Mouse (Mus musculus) gastrocnemius, postnatal 36 days (tissue): Measurements from ENCODE around the gene Rnf222. TPM values are rescaled to one million over a fixed set of nuclear protein-coding genes. Genes with fewer than 3 reads are reported as not detected.

Source experiments
- DNase-seq, 2 experiments: peaks; one replicate each; pipeline ENCODE4 v3.0.0; 2022
- intact Hi-C: fragments of 180-260 bp; cut with DNase I; formaldehyde crosslinking; loops from one replicate; pipeline ENCODE4 v1.15.1; 2025
- long read RNA-seq, 2 experiments: library from polyadenylated mRNA; stranded (forward); transcript quantifications; one replicate each; pipeline ENCODE4 v2.0.0; 2021
- total RNA-seq, 2 experiments: library from RNA; stranded (reverse); gene quantifications; 2 replicates each; pipeline ENCODE4 v1.2.3; 2021

Gene Rnf222
- not detected for total RNA-seq
- long read RNA-seq, experiment 1 = 0 reads
- long read RNA-seq, experiment 2 = 0 reads

- intact Hi-C loops = no loop called here
These were observed at the start of gene Rnf222 for GRCm38 (mm10) chr11:68888253-68888652. Rnf222 (plus strand) TSS chr11:68888553.

DNA sequence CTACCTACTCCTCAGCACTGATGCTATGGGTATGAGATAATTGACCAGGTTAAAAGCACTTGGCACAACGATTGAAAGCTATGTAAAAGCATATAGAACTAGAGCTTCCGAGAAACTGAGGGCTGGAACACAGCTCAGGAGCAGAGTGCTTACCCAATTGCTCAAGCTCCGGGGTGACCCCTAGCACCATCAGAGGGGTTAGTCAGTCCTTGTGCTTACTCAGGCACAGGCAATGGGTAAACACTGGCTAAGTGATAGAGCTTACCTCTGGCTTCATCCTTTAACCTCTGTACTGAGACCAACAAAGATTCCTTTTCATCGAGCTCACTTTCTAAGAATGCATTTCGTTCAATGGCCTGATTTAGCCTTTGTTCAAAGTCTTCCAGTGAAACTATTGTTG is 48.7 kb upstream of the Rnf222 start:
- no peak for DNase-seq
- intact Hi-C loops = loop anchor here (5.0 kb wide), 1 partner anchor 33 kb away; the partner anchor contains the start of gene Ndel1

More at GRCm38 (mm10) chr11:68888253-68888652, at the start of gene Rnf222:
- DNase-seq = no peak

DNA sequence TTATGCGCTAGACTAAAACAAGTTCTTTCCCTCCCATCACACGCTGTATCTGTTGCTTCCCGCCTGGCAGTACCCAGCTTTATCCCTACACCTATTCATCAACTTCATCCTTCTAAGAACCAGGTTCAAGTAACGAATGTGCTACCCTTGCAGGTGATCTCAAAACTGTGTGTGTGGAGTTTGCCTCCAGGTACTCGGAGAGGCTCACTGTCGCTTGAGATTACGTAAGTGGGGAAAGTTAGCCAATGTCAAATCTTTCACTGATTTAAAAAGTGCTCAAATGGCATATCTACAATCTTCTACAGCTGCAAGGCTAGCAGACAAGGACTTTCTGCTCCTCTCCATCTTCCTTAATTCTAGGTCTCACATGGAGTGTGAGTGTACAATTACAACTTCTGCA is 37.5 kb upstream of the Rnf222 start:
- intact Hi-C loops = no loop called here
- DNase-seq = no peak

- DNase-seq = no peak
- intact Hi-C loops = no loop called here
These were observed 36.5 kb upstream of the Rnf222 start for GRCm38 (mm10) chr11:68851644-68852485.

DNA sequence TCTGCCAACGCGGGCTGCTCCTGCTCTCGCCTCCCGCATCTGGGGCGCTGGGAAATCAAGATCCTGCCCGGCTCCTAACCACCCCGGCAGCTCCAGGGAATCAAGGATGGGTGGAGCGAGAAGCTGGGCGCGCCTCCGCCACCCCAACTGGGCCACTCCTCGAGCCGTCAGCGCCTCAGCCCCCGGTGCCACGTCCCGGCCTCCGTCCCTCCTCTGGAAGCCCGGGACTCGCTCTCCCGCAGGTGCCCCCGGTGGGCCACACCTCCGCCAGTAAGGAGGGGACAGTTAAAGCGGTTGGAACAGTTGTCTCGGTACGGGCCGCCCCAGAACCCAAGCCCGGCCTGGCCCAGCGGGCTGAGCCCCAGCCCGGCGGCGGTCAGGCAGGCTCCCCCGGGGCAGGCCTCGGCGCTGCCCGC is 35.9 kb upstream of the Rnf222 start:
- intact Hi-C loops = no loop called here
- DNase-seq = peak; percentile 65 to 75

DNA sequence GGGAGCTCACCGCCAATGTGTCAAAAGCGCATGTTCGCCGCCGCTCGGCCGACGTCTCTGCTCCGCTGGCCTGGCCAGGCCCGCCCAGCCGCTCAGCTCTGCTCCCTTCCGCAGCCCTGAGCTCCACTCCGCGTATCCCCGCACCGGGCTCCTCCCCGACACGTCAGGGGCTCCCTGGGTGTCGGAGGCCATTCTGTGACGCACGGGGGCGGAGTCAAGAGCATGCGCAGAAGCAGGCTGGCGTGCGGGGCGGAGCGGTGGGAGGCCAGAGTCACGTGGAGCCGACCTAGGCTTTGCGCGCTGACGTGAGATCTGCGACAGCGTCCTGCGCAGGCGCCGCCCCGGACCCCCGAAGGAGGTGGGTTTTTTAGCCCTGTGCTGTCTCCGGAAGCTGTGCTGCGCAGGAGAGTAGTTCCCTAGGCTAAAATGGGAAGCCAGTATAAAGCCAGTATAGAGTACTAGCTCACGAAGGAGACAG is 35.4 kb upstream of the Rnf222 start:
- intact Hi-C loops = no loop called here
- peak; percentile 99 to 100 for DNase-seq

DNA sequence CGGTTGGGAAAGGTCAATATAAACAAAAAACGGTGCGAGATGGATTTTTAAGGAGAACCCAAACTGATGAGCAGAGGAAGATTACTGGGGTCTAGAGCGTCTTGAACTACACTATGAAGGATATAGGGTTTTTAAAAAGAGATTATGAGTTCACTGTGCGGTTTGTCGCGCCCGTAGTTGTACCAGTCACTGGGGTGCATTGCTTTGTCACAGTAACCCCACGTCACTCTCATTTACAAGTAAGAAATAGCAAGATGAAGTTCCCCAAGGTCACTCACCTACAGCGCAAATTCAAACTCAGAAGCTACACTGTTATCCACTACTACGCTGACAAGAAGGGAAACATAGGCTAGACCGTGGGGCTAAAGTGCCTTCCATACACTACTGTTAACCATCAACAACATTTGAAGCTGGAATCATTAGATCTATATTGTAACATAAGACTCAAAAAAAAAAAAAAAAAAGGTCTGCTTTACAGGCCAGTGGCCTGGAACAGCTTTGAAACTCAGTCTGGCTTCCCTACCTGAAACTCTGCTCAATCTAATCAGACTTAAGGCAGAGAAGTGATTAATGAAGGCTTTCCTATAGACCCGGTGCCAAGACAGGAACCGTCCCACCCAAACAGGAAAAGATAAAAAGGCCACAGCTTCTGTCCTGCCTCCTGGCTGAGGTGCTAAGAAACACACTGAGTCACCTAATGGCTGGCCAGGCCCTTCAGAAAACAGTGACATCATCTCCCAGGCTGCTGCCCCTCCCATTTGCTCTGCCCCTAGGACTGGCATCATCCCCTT is 34.5 kb upstream of the Rnf222 start:
- DNase-seq = no peak
- intact Hi-C loops = no loop called here

DNA sequence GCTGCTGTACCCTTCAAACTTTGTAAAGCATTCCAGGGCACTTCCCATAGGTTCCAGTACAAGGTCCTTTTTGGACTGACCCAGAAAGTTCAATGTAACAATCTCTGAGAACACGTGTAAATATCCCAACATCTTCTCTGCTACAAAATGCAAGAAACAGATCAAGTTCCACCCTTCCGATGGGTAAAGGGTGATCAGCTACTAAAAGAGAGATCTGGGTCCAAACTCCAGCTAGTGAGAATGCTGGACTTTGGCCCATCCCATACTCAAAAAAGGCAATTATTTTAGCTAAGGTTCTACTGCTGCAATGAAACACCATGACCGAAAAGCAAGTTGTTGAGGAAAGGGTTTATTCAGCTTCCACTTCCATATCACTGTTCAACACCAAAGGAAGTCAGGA is 33.7 kb upstream of the Rnf222 start:
- intact Hi-C loops = no loop called here
- no peak for DNase-seq

GRCm38 (mm10) chr11:68857329-68857728 is 31.0 kb upstream of the Rnf222 start:
- intact Hi-C loops = no loop called here

DNA sequence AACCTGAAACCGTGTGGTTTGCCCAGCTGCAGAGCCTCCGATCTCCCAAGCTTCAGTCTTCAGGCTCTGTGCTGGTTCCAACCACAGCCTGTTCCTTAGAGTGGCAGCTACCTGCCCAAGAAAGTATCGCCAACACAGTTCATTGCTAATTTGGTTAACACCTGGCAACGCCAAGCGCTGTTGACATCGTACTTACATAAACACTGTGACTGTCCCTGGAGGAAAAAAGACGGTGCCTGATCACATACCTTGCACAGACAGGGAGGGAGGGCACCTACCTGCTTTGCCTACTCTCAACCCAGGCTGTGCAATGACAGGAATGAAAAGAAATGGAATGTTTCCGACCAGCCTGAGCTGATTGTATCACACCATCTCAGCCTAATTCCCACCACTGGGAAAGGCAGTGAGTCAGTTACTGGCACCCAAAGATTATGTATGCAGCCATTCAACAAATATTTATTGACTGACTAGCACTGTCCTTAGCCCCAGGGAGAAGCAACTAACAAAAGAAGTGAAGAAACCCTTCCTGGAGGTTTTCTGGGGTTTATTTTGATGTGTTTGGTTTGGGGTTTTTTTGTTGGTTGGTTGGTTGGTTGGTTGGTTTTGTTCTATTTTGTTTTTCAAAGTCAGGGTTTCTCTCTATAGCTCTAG is 28.3 kb upstream of the Rnf222 start:
- DNase-seq = no peak
- intact Hi-C loops = no loop called here

More at GRCm38 (mm10) chr11:68857329-68857728, 31.0 kb upstream of the Rnf222 start:
- no peak for DNase-seq

DNA sequence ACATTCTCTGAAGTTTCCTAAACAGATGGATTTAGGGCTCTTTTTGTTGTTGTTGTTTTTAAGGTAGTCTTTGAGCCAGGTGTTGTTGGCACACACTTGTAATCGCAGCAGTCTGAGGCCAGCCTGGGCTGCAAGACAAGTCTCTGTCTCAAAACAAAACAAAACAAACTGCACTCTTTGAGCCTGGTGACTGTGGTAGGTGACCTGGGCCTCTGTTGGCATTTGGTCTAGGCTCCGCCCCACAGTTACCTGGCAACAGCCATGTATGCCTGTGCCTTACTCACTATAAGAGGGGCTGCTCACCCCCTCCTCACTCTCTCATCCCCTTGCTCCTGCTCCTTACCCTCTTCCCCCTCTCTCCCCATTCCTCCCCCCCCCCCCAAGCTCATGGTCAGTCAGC is 26.1 kb upstream of the Rnf222 start:
- intact Hi-C loops = no loop called here

GRCm38 (mm10) chr11:68863631-68864091 is 24.7 kb upstream of the Rnf222 start:
- intact Hi-C loops = no loop called here
- no peak for DNase-seq

More for the DNA sequence above, 26.1 kb upstream of the Rnf222 start:
- DNase-seq = no peak

GRCm38 (mm10) chr11:68864544-68865189 is 23.7 kb upstream of the Rnf222 start:
- intact Hi-C loops = no loop called here
- peak; percentile 57 to 83 for DNase-seq

- intact Hi-C loops = loop anchor here (5.0 kb wide), 3 partner anchors 34 to 304 kb away; no protein-coding TSS in a partner anchor
- no peak for DNase-seq
These were observed 17.1 kb upstream of the Rnf222 start for GRCm38 (mm10) chr11:68871277-68871676.

DNA sequence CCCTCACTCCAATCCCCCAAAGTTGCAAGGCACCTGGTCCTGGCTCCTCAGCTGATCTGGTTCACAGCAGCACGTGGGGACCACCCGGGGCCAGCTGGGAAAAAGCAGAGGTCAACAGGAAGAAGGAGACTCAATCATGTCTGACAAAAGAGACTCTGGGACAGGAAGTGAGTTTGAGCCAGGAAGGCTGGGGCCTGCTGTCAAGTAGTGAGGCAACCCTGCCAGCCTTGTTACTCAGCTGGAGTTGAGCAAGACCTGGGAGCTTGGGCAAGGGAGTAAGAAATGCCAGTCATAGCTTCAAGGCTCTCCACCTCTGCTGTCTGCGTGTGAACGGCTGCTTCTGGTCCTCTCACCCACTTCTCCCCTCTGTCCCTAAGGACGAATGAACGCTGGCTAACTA is 16.6 kb upstream of the Rnf222 start, which contains the start of gene Ndel1:
Gene Ndel1 (minus strand): TSS at position 111 of the 400 bp plus-strand sequence.
- intact Hi-C loops = loop anchor here (5.0 kb wide), 3 partner anchors 34 to 304 kb away; no protein-coding TSS in a partner anchor

GRCm38 (mm10) chr11:68874841-68875240 is 13.5 kb upstream of the Rnf222 start:
- peak in 1 of 2 experiments; percentile 44 for DNase-seq
- intact Hi-C loops = loop anchor here (5.0 kb wide), 3 partner anchors 38 to 308 kb away; no protein-coding TSS in a partner anchor

More for the DNA sequence above, 16.6 kb upstream of the Rnf222 start, which contains the start of gene Ndel1:
- peak; percentile 12 to 36 for DNase-seq

DNA sequence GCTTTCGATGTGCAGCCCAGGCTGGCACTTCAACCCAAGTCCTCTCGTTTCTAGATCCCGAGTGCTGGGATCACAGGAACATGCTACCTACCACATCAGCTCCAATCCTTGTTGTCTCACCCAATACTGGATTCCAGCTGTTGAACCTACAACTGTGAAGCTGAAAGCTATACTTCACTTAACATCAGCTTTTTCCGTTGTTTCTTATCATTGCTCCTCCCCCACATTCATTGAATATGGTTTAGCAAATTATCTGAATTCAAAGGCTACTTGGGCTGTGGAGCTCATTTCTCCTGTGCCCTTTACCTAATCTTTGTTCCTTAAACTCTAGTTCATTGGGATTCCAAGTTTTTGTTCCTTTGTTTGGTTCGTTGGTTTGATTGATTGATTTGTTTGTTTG is 9.5 kb upstream of the Rnf222 start:
- no peak for DNase-seq
- intact Hi-C loops = no loop called here

DNA sequence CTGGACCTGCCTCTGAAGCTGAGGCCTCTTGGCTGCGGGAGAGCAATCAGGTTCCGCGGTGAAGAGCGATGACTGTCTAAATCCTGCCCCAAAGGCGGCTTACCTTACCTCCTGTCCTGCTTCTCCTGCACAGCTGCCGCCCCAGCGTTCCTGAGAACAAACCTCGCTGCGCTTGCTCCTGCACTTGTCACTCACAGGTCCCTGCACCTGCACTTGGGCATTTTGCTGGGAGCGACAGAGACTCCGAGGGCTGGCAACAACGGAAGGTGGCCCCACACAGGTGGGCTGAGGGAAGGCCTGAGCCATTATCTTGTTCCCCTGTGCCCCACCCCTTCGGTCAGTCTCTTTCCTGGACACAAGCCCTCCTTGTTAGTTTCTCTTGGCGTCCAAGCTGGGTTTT is 6.2 kb upstream of the Rnf222 start:
- no peak for DNase-seq
- intact Hi-C loops = loop anchor here (2.0 kb wide), 1 partner anchor 75 kb away; no protein-coding TSS in a partner anchor

DNA sequence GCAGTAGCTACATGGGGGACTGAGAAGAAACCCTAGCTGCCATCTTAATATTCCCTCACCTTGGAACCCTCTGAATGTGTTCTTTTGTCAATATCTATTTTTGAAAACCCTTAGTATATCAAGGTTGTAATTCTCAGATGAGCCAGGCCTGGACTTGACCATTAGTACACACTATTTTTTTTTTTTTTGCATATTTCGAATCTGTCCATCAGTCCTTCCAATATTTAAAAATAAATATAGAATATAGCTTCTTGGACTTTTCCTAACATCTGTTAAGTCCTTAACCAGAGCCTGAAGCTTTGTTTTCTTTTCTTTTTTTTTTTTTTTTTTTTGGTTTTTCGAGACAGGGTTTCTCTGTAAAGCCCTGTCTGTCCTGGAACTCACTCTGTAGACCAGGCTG is 4.5 kb upstream of the Rnf222 start:
- no peak for DNase-seq
- intact Hi-C loops = loop anchor here (2.0 kb wide), 1 partner anchor 77 kb away; no protein-coding TSS in a partner anchor
